Mouse (Mus musculus) 416B (cell line): ENCODE measurements around the gene Pkn1.

Source experiments
- DNase-seq: peaks from one replicate; pipeline ENCODE4 v3.0.0; 2011; ENCODE audit warnings: low read depth

Gene Pkn1

GRCm38 (mm10) chr8:83652744-83653661 is 46.0 kb downstream of the Pkn1 start:
- peak; percentile 73 for DNase-seq

GRCm38 (mm10) chr8:83652030-83652743 is 46.8 kb downstream of the Pkn1 start, which contains the start of gene Gipc1:
Gipc1 (plus strand) TSS chr8:83652677.
- DNase-seq: peak; percentile 98

GRCm38 (mm10) chr8:83649699-83650098 is 49.3 kb downstream of the Pkn1 start:
- no peak for DNase-seq

- DNase-seq: no peak
Observed at GRCm38 (mm10) chr8:83648031-83648430, 50.9 kb downstream of the Pkn1 start.

- no peak for DNase-seq
Observed at GRCm38 (mm10) chr8:83647511-83647910, 51.5 kb downstream of the Pkn1 start.

GRCm38 (mm10) chr8:83639649-83640048 is 59.3 kb downstream of the Pkn1 start:
- DNase-seq: no peak

GRCm38 (mm10) chr8:83638856-83639255 is 60.1 kb downstream of the Pkn1 start:
- DNase-seq: no peak

GRCm38 (mm10) chr8:83632083-83632707 is 66.8 kb downstream of the Pkn1 start:
- DNase-seq: no peak

GRCm38 (mm10) chr8:83625676-83626299 is 73.2 kb downstream of the Pkn1 start:
- DNase-seq: peak; percentile 81

GRCm38 (mm10) chr8:83624739-83625138 is 74.2 kb downstream of the Pkn1 start:
- no peak for DNase-seq

GRCm38 (mm10) chr8:83623549-83623948 is 75.4 kb downstream of the Pkn1 start:
- DNase-seq: no peak

- DNase-seq: peak; percentile 77
Observed at GRCm38 (mm10) chr8:83622389-83622989, 76.5 kb downstream of the Pkn1 start.

GRCm38 (mm10) chr8:83621691-83622388 is 77.1 kb downstream of the Pkn1 start:
- DNase-seq: no peak

GRCm38 (mm10) chr8:83619568-83620285 is 79.3 kb downstream of the Pkn1 start:
- no peak for DNase-seq

- no peak for DNase-seq
Observed at GRCm38 (mm10) chr8:83618566-83618965, 80.4 kb downstream of the Pkn1 start.

GRCm38 (mm10) chr8:83617111-83617510 is 81.9 kb downstream of the Pkn1 start:
- no peak for DNase-seq

GRCm38 (mm10) chr8:83616625-83617024 is 82.4 kb downstream of the Pkn1 start:
- DNase-seq: no peak
